Mouse (Mus musculus) G1E (cell line): ENCODE results near the gene Kif1bp.

Experiments used
- CTCF ChIP-seq: IDR thresholded peaks from 2 replicates; pipeline ENCODE4 v1.5.1; 2012; ENCODE audit warnings: low read depth, low read length, inconsistent platforms, mixed read lengths
- GATA1 ChIP-seq: IDR thresholded peaks from 2 replicates; pipeline ENCODE4 v1.6.1; 2012; ENCODE audit warnings: borderline replicate concordance, low read length, inconsistent platforms, mixed read lengths
- POLR2AphosphoS5 ChIP-seq: IDR thresholded peaks from 2 replicates; pipeline ENCODE4 v1.6.1; 2012; ENCODE audit warnings: low read depth, low read length, inconsistent platforms; ENCODE audit not compliant: insufficient replicate concordance
- TAL1 ChIP-seq: conservative IDR thresholded peaks from 2 replicates; pipeline ENCODE4 v1.6.1; 2012; ENCODE audit warnings: low read depth, low read length, inconsistent platforms, mixed read lengths

- no peak for TF ChIP-seq CTCF
- TF ChIP-seq TAL1: no peak
- no peak for TF ChIP-seq GATA1
- no peak for TF ChIP-seq POLR2AphosphoS5
Measured at GRCm38 (mm10) chr10:62545759-62546158, 32.5 kb downstream of the Kif1bp start.
